Mouse (Mus musculus) myocyte (in vitro differentiated cells): Measurements from ENCODE around the gene Cdh11.

Experiments used
- CEBPB ChIP-seq: IDR thresholded peaks from 2 replicates; pipeline ENCODE4 v1.6.1; 2011; ENCODE audit warnings: mild to moderate bottlenecking, moderate library complexity; ENCODE audit not compliant: poor library complexity, insufficient read depth, severe bottlenecking
- E2F4 ChIP-seq: IDR thresholded peaks from one replicate; pipeline ENCODE4 v1.6.1; 2011; ENCODE audit warnings: mild to moderate bottlenecking, control low read depth, moderate library complexity; ENCODE audit not compliant: insufficient read depth
- MYOG ChIP-seq, 3 experiments: IDR thresholded peaks; one replicate each; pipeline ENCODE4 v1.6.1; 2011; ENCODE audit warnings: control low read depth in 2 of 3, low read depth in 2 of 3, mild to moderate bottlenecking in 2 of 3; ENCODE audit not compliant: insufficient read length in 2 of 3, control insufficient read depth in 1 of 3, insufficient read depth in 1 of 3
- POLR2A ChIP-seq: IDR thresholded peaks from one replicate; pipeline ENCODE4 v1.6.1; 2011; ENCODE audit warnings: low read depth, mild to moderate bottlenecking, control low read depth, moderate library complexity; ENCODE audit not compliant: insufficient read length
- POLR2AphosphoS2 ChIP-seq: IDR thresholded peaks from one replicate; pipeline ENCODE4 v1.6.1; 2011; ENCODE audit warnings: low read depth, control low read depth; ENCODE audit not compliant: insufficient read length
- USF1 ChIP-seq: IDR thresholded peaks from one replicate; pipeline ENCODE4 v1.6.1; 2011; ENCODE audit warnings: low read depth, mild to moderate bottlenecking, control low read depth, moderate library complexity

GRCm38 (mm10) chr8:102612146-102612545, 173.3 kb downstream of the Cdh11 start:
- TF ChIP-seq POLR2AphosphoS2 (no peak), USF1 (no peak), POLR2A (no peak), E2F4 (no peak), CEBPB (no peak), MYOG (IDR thresholded peaks at IDR 0.05; ENCODE audit: control insufficient read depth in 1 of 3, insufficient read depth in 1 of 3, insufficient read length in 2 of 3, low read depth in 2 of 3) (no peak)
